Mouse (Mus musculus) small intestine, adult 2 months (tissue): ENCODE measurements around the gene Arhgef3.

Source experiments
- CTCF ChIP-seq: fragments of 200-500 bp; IDR thresholded peaks from 2 replicates; pipeline ENCODE4 v1.5.1; 2012; ENCODE audit warnings: low read depth, mild to moderate bottlenecking, control low read depth, inconsistent platforms, low read length, moderate library complexity, mixed read lengths; ENCODE audit not compliant: insufficient replicate concordance, insufficient read length; ENCODE audit errors: extremely low read depth
- POLR2A ChIP-seq: fragments of 200-500 bp; IDR thresholded peaks from 2 replicates; pipeline ENCODE4 v1.6.1; 2012; ENCODE audit warnings: low read depth, mild to moderate bottlenecking, control low read depth, inconsistent platforms, low read length, moderate library complexity

GRCm38 (mm10) chr14:27388616-27389015 is 273.9 kb downstream of the Arhgef3 start:
- no peak for TF ChIP-seq POLR2A
- TF ChIP-seq CTCF, result no peak
